Mouse (Mus musculus) CD4-positive naive resting alpha-beta T cell, adult 57 days (primary cell): ENCODE measurements around the gene Ereg. TPM values are rescaled to one million over a fixed set of nuclear protein-coding genes. Genes with fewer than 3 reads are reported as not detected.

Experiments
- total RNA-seq: library from RNA; stranded (reverse); gene quantifications from one replicate; pipeline ENCODE4 v1.2.4, GENCODE M21; 2023

The Ereg gene
- total RNA-seq = not detected

GRCm38 (mm10) chr5:91074450-91074950, at the start of gene Ereg:
Ereg (plus strand) TSS chr5:91074622.

GRCm38 (mm10) chr5:91027164-91027563, 47.3 kb upstream of the Ereg start, which contains the start of gene Epgn:
Epgn (plus strand) TSS chr5:91027464.

GRCm38 (mm10) chr5:91139446-91139873, 65.0 kb downstream of the Ereg start, which contains the start of gene Areg:
Areg (plus strand) TSS chr5:91139599.

Other genes with a start within 250 kb of the Ereg start
- 0.65 TPM for gene Cxcl1, start 183.4 kb upstream of the Ereg start, total RNA-seq
- gene Cxcl2, start 170.8 kb upstream of the Ereg start, total RNA-seq = 7.3 TPM
- 4.6 TPM for gene Mthfd2l, start 143.5 kb upstream of the Ereg start, total RNA-seq
- gene Epgn, start 47.2 kb upstream of the Ereg start, total RNA-seq = not detected
- gene Areg, start 65.0 kb downstream of the Ereg start, total RNA-seq = 0.65 TPM